In the genomic region with DNA sequence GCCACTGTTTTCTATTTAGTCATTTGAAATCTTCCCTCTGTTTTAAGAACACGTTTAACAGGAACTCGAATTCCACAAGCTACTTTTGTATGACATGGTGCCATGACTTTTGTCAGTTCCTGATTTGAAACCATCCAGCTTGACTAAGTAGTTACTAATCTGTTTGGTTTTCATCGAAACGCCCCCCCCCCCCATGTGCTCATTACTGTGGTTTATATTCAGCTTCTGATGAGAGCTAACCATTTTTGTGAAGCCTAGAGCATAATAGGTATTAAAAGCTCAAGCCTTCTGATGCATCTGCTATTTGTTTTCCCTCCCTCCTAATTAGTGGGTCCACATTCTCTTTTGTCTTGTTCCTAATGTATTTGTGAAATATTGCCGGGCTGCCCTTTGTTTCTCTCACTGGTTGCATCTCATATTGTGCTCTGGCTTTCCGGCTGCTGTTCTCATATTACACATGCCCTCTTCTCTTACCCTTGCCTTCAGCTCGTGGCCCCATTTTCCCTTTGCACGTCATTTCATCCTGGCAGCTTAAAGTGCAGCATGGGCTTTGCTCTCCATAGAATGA, we compare ENCODE assay signal across 14 mouse cellular contexts.
"Had no signal": no experiment of that assay in that cellular context is flagged by ENCODE, and none has a peak within 500 bp of the region (broad histone marks: within the 10 kb centered on the region; RNA-seq: fewer than 3 reads in every experiment).

No protein-coding gene starts in this region.

- H3K9me3 ChIP-seq: limb, embryonic 10.5 days; liver, embryonic 15.5 days; midbrain, embryonic 10.5 days; neural tube, embryonic 15.5 days had no signal

- H3K9ac ChIP-seq: liver, embryonic 15.5 days; neural tube, embryonic 15.5 days had no signal

- DNase-seq: kidney, adult 18-20 months; kidney, postnatal 14 days; lung, adult 2 months; lung, postnatal 4 days; midbrain, embryonic 14.5 days; thymus, postnatal 14 days had no signal

- H3K4me3 ChIP-seq: limb, embryonic 10.5 days; liver, embryonic 15.5 days; midbrain, embryonic 10.5 days; myocyte; neural tube, embryonic 15.5 days had no signal

- H3K4me1 ChIP-seq: liver, embryonic 15.5 days; midbrain, embryonic 10.5 days; neural tube, embryonic 15.5 days had no signal

- ATAC-seq: lung, postnatal 0 days had no signal

- H3K27me3 ChIP-seq: liver, embryonic 15.5 days; neural tube, embryonic 15.5 days had no signal

- H3K4me2 ChIP-seq: liver, embryonic 11.5 days; liver, embryonic 15.5 days; neural tube, embryonic 15.5 days had no signal

- H3K36me3 ChIP-seq: limb, embryonic 10.5 days; liver, embryonic 15.5 days; midbrain, embryonic 10.5 days; neural tube, embryonic 15.5 days had no signal

- H3K27ac ChIP-seq: limb, embryonic 10.5 days; liver, embryonic 15.5 days; midbrain, embryonic 10.5 days; neural tube, embryonic 15.5 days; stomach, postnatal 0 days had no signal
